Mouse (Mus musculus) embryo, embryonic 11 days (tissue): ENCODE measurements around the gene Mfap1b.
"Not testable (repeated sequence)": the region's sequence is repeated elsewhere in the genome, so short reads cannot be mapped to it uniquely, and the experiment has no call there.

Source experiments
- DNase-seq: peaks from one replicate; pipeline ENCODE4 v3.0.0-alpha.2; 2015

Gene Mfap1b

GRCm38 (mm10) chr2:121468982-121469381 lies 4.9 kb downstream of the Mfap1b start:
- DNase-seq: not testable (repeated sequence)

DNA sequence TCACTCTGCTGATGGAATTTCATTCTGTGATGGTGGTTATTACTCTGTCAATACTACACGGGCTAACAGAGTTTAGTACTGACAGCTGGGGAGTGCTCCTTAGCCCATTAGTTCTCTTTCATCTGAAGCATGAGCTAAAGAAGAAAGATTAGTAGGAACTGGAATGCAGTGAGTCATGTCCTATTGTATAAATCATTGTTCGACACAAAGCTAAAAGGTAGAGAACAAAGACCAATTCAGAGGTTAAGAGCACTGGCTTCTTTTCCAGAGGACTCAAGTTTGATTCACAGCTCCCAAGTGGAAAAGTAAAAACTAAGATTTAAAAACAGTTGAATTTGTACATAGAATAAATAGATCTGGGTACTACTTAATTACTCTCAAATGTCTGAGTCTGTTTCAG lies 13.8 kb downstream of the Mfap1b start:
- DNase-seq: no peak

- DNase-seq: peak; percentile 93
Measured at GRCm38 (mm10) chr2:121456692-121457642, 16.9 kb downstream of the Mfap1b start, which contains the start of gene Serinc4. TSS of gene Serinc4 (minus strand) at chr2:121456781.

DNA sequence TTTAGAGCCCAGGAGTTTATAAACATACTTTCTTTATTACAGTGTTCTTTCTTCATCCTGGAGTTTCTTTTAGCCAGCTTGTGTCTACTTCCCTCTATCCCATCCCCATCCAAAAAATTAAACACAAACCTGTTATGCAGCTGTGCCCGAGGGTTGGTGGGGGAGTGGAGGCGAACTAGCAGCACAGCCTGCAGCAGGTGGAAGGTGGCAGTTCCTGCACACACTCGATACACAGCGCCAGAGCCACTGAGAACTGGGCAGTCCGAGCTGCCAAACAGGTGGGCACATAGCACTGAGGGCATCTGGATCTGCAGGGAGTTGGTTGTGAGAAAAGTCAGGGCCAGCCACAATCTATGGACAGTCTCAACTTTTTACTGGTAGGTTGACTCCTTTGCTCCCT lies 18.3 kb downstream of the Mfap1b start:
- no peak for DNase-seq

GRCm38 (mm10) chr2:121453917-121454316 lies 19.9 kb downstream of the Mfap1b start:
- no peak for DNase-seq

DNA sequence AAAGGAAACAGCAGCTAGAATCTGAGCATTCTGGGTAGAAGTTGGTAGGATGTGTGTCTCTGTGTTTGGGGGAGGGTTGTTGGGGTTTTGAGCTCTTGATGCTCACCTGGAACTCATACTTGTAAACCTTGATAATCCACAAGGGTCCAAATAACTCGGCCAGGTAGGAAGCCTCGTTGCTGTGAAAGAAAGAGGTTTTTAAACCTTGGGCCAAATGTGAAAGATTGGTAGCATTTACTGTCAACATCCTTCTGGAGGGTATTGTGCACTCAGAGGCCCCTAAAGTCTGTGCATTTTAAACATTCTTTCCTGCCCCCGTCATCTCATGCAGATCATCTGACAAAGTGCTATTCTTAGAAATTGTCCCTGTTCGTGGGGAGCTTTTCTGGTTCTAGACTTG lies 20.9 kb downstream of the Mfap1b start, which contains the start of gene Hypk:
Hypk (plus strand) TSS at position 301 of the 400 bp plus-strand sequence.
- no peak for DNase-seq

DNA sequence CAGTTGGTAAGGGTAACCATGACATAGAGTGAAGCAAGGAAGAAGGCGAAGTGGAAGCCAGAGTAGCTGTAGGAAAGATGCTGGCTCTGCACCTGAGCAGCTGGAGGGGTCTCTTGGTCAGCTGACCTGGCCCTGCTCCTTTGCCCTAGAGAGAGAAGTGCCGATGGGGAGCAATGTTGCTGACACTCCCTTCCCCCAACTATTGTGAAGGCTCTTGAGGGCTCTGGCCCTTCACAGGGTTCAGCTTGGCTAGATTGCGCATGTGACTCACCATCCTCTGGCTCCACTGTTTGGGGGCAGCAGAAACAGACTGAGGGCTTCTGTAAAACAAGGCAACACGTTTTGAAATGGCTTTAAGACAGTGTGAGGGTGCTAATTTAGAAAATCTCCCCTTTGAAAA lies 21.5 kb downstream of the Mfap1b start:
- DNase-seq: no peak

DNA sequence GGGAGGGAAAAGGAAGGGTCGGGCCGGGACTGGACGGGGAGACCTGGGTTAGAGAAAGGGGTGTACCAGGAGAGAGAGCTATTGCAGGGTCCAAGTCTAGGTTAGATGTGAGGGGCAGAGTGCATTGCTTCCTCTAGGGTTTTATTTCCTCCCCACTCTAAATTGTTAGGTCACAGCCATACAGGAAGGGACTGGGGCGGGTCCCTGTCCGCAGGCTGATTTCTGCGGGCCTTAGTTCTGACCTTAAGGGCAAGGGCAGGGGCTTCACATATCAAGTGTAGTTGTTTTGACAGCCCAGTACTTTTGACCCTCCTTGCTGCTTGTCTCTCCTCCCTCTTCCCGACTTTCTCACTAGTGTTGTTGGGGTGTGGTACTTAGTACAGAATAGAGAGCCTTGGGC lies 23.8 kb downstream of the Mfap1b start:
- no peak for DNase-seq

DNA sequence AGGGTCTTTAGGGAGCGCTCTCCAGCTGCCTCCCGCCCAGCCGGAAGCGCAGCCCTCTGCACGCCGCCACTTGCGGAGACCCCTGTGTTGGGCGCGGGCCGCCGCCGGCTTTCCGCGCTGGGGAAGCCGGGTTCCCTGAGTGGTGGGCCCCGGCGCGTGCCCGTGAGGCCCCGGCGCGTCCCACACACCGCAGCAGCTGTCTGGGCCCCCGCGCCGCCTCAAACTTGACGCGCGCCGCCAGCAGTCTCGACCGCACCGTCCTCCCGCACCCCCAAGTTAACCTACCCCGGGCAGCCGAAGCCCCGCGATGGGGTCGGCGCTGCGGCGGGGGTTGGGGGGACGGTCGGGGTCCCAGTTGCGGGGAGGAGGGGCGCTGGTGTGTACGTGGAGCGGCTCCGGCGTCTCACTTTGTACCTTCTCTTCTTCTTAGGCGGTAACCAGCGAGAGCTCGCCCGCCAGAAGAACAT lies 24.3 kb downstream of the Mfap1b start:
- DNase-seq: no peak

DNA sequence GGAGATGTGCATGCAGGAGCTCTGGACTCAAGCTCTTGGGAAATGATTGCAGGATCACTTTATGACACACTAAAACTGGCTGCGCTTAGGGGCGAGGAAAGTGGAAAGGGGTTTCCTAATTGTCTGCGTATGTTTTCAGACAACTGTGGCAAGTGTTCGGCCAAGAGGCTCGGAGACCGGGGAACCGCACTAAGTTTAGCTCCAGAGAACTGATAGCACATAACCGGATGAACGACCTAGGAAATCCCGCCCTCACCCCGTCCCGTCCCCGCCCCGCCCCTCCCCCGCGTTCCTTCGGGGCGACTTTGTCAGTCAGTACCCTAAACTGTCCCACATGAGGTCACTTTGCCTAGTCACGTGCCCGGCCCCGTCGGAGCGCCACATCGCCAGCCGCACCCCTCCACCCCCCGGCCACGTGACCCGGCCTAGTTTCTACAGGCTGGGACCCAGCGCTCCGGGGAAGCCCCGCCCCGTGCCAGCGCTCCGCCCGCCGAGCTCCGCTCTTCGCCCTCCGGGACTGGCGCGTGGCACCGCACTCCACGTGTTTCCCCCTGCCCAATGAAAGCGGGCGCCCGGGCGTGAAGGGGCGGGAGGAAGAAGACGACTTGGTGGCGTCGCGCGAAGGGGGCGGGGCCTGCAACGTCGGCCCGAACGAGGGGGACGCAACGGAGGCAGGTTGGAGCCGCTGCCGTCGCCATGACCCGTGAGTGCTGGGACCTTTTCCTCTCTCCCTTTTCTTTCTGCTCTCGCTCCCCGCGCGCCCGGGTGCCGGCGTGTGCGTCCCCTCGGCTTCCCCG lies 24.9 kb downstream of the Mfap1b start, which contains the start of gene Serf2:
Serf2 (plus strand) TSS at position 457 of the 797 bp plus-strand sequence.
- peak; percentile 99 for DNase-seq

GRCm38 (mm10) chr2:121448136-121448535 lies 25.7 kb downstream of the Mfap1b start:
- DNase-seq: peak; percentile 68

- no peak for DNase-seq
Measured at GRCm38 (mm10) chr2:121447006-121447405, 26.9 kb downstream of the Mfap1b start.

DNA sequence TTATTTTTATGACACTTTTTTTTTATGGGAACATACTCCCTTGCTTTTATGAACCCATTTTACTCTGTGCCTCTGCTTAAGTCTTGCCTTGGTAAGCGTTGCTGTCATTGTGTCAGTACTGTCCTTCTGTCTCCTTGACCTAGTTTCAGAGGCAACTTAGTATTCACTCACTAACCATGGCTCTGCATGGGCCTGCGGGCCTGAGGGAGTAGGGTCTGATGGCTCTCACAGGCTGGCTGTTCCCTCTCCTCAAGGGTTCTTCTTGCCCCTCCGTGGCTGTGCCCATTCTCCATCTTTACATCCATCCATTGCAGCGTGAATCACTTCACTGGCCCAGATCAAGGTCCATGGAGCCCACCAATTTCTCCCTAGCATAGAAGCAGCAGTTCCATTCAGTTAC lies 27.4 kb downstream of the Mfap1b start:
- DNase-seq: no peak

- no peak for DNase-seq
Measured at GRCm38 (mm10) chr2:121445117-121445516, 28.8 kb downstream of the Mfap1b start.

GRCm38 (mm10) chr2:121444178-121444577 lies 29.7 kb downstream of the Mfap1b start, which contains the start of gene Ell3:
TSS of gene Ell3 (minus strand) at chr2:121444278.
- DNase-seq: no peak

DNA sequence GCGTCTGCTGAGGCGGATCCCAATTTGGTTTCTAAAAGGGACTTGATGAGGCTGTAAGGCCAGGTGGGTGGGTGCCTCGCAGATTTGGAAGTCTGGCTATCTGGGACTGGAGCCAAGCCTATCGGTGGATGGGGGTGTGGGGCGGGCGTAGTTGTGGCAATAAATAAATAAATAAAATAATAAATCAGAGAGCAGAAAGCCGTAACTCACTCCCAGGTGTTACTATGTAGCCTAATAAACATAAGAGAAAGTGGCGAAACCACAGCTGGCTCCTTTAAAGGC lies 30.9 kb downstream of the Mfap1b start:
- DNase-seq: no peak

- peak; percentile 67 for DNase-seq
Measured at GRCm38 (mm10) chr2:121442259-121443067, 31.4 kb downstream of the Mfap1b start.

DNA sequence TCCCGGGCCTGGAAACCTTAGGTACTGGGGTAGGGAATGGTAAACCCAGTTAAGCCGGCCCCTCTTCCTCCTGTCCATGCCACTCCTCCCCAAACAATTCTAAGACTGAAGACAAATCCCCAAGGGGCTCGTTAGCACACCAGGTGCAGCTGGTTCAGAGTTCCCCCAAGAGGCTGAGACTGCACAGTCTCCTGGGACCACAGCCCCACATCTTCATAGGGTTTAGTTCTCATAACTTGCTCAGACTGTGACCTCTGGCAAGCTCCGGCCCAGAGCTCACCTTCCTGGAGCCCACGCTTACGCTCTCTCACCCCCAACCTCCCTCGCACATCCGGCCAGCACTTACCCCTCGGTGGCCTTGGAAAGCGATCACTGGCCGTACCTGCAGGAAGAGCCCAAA lies 32.1 kb downstream of the Mfap1b start:
- DNase-seq: no peak

- DNase-seq: no peak
Measured at GRCm38 (mm10) chr2:121440834-121441605, 32.8 kb downstream of the Mfap1b start.

DNA sequence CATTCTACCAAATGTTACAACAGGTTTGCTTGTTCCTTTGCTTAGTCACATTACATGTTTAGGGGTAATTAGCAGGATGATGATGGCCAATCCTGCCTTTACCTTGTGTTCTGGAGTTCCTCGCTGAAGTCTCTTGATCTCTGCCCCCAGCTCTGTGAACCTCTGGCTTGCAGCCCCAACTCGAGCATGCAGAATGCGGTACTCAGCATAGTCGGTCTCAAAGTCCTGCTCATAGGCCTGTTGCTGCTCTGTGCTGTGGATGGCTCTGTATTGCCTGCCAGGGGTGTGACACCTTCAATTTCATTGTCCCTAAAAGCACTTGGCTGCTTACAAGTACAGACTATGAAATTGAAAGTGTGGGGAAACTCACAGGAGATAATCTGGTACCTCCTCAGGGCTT lies 34.1 kb downstream of the Mfap1b start:
- no peak for DNase-seq

DNA sequence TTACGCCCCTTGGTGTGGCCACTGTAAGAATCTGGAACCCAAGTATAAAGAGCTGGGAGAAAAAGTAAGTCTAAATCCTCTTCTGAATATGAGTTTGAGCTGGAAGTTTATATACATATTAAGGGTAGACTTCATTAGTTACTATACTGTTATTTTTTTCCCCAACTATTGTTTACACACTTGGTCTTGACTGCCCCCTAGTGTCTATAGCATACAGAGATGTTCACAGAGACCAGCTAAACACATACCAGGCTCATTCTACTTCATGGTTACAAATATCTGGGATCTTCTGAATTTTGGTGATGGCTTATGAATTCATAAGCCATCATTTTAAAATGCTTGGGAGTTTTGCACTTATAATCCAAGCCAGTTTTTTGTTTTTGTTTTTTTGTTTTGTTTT lies 39.0 kb downstream of the Mfap1b start:
- peak; percentile 49 for DNase-seq

- no peak for DNase-seq
Measured at GRCm38 (mm10) chr2:121425890-121426289, 48.0 kb downstream of the Mfap1b start.
